Mouse (Mus musculus) layer of hippocampus, adult 2 months (tissue): ENCODE results near the gene Lingo4. TPM values are rescaled to one million over a fixed set of nuclear protein-coding genes. Genes with fewer than 3 reads are reported as not detected.

Experiments used
- DNase-seq, 2 experiments: peaks; one replicate each; pipeline ENCODE4 v3.0.0; 2022; ENCODE audit warnings: low spot score in 2 of 2
- H3K27ac ChIP-seq: fragments of 200-600 bp; 2 replicates; pipeline ENCODE4 v1.8.1; 2022
- H3K4me3 ChIP-seq: fragments of 200-600 bp; 2 replicates; pipeline ENCODE4 v1.8.1; 2022; ENCODE audit warnings: mild to moderate bottlenecking
- CTCF ChIP-seq: fragments of 200-600 bp; conservative IDR thresholded peaks from 2 replicates; pipeline ENCODE4 v1.8.1; 2022; ENCODE audit warnings: antibody characterized with exemption, mild to moderate bottlenecking, moderate library complexity
- total RNA-seq, 2 experiments: library from RNA; stranded (reverse); gene quantifications; 2 replicates each; pipeline ENCODE4 v1.2.3; 2021

The Lingo4 gene
- total RNA-seq, 2 experiments from 2014 or later = 0.79 to 0.98 TPM

DNA sequence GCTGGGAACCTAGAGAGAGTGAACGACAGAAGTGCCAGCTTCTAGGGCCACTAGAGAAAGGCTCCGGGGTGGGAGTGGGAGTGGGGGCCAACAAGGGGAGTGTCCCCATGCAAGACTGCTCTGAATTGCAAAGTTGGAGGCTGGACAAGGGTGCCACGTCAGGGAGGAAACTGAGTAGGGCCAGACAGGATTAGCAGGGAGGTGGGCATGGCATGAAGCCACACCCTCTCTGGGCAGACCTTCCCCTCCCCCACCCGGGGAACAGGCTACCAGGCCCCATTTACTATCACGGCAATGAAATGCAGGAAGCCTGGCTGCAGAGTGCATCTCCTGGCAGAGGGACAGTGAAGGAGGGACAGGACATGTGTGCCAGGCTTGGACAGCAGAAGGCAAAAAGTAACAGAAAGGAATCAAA, 24.7 kb upstream of the Lingo4 start:
- DNase-seq = no peak
- H3K27ac ChIP-seq = no peak overlapping the region
- H3K4me3 ChIP-seq = no peak overlapping the region
- no peak for TF ChIP-seq CTCF

DNA sequence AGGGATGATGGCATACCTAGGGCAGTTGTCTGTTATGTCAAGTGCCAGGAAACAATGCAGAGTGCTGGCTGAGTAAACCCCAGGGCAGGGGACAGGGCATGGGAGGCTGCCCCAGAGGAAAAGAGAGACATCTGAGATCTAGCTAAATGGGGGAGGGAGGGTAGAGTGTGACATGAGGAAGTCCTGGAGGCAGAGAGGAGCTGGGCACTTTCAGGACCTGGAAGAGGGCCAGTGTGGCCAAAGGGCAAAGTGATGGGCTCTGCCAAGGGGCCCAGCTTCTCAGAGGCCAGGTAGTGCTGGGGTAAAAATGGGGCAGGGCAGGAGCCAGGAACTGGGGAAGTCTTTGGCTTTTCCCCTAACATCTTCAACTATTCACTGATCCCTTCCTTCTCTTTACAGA, 23.7 kb upstream of the Lingo4 start:
- TF ChIP-seq CTCF = no peak
- no peak for DNase-seq
- no peak overlapping the region for H3K27ac ChIP-seq
- H3K4me3 ChIP-seq = no peak overlapping the region

DNA sequence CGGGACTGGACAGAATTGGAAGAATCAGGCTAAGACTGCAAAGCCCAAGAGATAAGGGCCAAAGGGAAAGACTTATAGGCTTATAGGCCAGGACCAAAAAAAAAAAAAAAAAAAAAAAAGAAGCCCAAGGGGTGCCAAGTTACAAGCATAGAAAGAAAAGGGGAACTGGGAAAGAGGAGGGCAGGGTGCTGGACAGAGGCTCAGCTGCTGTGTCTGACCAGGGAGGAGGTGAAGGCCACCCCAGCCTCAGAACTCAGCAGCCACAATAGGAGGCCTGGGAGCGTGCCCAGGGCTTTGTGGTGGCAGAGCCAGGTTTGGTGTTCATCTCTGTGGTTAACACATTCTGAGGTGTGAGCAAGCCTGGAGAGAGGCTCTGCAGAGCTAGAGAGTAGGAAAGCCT, 23.2 kb upstream of the Lingo4 start:
- Histone ChIP-seq H3K27ac (no peak overlapping the region), H3K4me3 (no peak overlapping the region)
- no peak for DNase-seq
- TF ChIP-seq CTCF = no peak

DNA sequence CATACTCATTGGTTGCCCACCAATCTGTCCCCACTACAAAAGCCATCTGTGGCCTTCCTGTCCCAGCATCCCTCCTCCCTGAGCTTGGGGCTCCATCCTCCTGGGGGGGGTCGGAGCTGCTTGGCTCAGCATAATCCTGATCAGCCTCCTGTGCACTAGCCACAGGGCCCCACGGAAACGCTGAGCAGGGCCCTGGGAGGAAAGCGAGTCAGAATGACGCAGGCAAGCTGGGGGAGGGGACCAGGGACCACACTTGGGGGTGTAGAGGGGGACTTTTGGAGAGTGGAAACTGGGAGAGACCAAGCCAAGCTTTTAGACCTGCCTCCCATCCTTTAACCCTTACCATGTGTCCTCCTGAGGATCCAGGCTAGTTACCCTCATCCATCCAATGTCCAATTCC, 22.5 kb upstream of the Lingo4 start:
- DNase-seq = no peak
- H3K4me3 ChIP-seq = no peak overlapping the region
- H3K27ac ChIP-seq = no peak overlapping the region
- no peak for TF ChIP-seq CTCF

DNA sequence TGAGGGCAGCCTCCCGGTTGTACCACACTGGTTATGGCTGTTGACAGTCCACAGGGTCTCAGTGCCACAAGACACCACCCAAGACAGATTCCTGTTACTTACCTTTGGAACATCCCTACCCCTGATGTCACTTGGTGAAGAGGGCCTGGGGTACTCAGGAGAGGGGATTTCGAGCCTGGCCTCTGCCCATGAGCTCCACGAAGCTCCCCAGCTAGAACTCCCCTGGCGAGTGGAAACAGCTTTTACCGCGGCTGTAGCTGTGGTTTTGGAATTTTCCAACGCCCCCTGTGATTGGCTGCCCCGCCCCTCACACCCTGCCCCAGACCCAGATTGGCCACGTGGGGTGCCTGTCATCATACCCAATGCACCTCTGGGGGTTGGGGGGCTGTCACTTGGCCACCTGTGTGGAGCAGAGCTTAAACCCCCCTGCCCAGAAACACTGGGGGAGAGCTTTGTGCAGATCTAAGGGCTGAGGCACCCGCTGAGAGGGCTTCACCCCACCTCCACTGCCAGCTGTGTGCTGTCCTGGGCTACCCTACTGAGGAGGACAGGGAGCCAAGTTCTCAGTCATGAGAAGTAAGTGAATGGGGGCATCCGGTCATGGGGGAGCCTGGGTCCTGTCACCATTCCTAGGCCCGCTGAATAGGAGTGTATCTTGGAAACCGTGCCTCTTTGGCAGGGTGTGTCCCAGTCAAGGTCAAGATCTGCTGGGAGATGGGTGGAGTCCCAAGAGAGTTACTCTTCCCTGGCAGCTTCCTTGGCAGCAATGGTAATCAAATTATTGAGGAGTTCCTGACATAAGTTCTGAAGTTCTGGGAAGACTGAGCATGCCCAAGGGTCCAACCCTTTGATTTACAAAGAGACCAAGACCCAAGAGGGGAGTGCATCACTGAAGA, 21.0 kb upstream of the Lingo4 start:
- Histone ChIP-seq H3K4me3 (no peak overlapping the region), H3K27ac (no peak overlapping the region)
- DNase-seq = no peak
- no peak for TF ChIP-seq CTCF

DNA sequence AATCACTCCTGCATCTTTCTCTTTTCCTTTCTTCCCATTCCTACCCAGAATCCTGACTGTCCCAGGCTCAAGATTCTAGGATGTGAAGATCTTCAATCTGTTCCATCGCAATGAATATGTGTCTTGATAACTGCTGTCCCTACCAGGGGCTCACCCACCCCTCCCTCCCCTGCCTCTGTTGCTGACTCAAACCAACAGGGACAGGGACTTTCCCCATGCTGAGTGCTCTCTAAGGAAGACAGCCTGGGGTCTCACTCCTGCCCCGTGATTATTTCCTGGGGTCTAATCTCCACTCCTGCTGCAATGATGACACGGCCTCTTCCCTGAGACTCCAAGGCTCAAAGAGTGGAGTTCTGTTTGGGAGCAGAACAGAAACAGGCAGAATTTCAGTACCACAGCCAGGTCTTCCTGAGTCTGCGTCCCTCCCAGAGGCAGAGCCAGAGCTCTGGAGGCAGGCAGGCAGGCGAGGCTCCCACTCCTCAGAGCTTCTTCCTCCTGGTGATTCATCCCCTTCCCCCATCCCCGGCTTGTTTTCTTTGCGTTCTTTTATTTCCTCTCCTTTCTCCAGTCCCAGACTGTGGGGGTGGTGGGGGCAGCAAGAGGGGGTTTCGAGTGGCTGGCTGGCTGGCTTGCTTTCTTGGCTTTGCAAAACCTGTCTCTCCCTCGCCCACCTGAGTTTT, 18.3 kb upstream of the Lingo4 start:
- Histone ChIP-seq H3K4me3 (no peak overlapping the region), H3K27ac (no peak overlapping the region)
- DNase-seq = no peak
- TF ChIP-seq CTCF = no peak

DNA sequence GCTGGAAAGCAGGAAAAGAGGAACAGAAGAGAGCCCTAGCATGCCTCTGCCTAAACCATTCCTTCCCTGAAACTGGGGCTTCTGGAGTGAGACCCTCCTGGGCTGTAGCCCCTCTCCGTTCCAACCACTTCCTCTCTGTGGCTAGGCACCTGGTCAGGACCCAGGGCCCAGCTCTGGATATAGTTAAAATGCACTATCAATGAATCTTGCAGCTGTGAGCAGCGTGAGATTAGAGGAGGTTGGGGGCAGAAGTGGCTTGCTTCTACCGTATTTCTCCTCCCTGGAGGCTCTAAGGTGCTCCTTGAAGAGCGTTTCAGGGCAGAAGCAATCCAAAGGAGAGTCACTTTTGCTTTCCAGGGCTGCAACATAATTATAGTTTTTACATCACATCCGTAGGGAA, 16.0 kb upstream of the Lingo4 start:
- TF ChIP-seq CTCF = no peak
- Histone ChIP-seq H3K27ac (no peak overlapping the region), H3K4me3 (no peak overlapping the region)
- no peak for DNase-seq

DNA sequence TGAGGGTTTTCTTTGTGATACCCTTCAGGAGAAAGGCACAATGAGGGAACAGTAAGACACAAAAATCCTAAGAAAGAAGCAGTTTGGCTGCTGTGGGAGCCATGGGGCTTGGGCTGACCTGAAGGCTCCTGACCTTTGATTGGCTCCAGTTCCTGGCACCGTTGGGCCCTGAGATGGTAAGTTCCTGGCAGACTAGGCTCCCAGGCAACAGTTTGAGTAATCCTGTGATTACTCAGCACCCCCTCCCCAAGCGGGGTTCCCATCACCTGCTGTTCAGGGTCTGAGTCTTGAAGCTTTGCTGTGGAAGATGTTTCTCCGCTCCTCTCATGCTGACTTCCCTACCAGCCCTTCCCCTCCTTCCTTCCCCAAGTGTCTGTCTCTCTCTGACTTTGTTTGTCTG, 14.8 kb upstream of the Lingo4 start:
- no peak for DNase-seq
- TF ChIP-seq CTCF = no peak
- Histone ChIP-seq H3K4me3 (no peak overlapping the region), H3K27ac (no peak overlapping the region)

DNA sequence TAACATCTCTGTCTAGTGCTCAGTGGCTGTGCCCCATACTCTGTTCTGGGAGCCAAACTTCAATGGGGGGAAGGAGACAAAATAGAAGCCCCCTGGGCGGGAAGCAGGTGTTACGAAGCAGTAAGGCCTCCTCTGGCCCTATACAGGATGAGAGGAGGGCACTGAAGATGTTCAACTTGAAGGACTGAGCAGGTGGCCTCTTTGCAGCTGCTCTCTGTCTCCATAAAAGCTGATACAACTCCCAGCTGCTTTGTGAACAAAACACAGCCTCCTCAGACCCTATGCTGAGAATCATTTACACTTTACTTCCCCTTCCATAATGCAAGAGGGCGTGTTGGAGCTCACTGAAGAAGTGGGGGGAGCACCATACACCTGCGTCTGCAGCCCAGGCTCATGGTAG, 11.6 kb upstream of the Lingo4 start:
- TF ChIP-seq CTCF = no peak
- Histone ChIP-seq H3K4me3 (no peak overlapping the region), H3K27ac (no peak overlapping the region)
- no peak for DNase-seq

DNA sequence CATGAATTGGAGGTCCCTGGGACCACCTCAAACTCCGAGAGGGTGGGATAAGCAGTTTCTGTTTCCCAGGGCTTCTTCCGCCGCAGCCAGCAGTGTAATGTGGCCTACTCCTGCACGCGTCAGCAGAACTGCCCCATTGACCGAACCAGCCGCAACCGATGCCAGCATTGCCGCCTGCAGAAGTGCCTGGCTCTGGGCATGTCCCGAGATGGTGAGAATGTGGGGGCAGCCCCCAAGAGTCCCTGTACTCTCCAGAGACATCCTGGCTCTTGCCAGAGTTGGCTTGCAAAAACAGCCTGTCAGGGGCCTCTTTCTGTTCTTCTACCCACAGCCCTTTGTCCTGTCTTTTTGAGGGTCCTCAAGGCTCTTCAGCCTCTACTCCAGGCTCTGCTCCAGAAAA, 10.9 kb upstream of the Lingo4 start:
- DNase-seq = no peak
- no peak for TF ChIP-seq CTCF

DNA sequence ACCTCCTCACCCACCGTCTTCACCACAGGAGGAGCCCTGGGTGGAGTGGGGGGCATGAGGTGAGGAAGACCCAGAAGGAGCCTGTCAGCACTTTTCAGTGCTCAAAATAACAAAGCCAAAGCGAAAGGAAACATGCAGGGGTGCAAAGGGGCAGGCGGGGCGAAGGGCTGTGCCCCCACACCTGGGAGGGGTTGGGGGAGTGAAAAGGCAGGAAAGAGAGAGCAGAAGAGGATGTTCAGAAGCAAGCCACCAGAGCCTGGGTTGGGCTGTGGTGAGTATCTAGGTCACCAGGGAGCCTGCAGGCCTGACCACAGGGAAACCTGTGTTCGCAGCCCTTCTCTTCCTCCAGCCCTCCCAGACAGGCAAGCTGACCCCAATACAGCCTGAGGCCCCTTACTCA, 10.3 kb upstream of the Lingo4 start:
- H3K27ac ChIP-seq = no peak overlapping the region
- H3K4me3 ChIP-seq = no peak overlapping the region
- no peak for TF ChIP-seq CTCF
- DNase-seq = no peak

More for the DNA sequence above, 10.9 kb upstream of the Lingo4 start:
- Histone ChIP-seq H3K4me3 (no peak overlapping the region), H3K27ac (no peak overlapping the region)

DNA sequence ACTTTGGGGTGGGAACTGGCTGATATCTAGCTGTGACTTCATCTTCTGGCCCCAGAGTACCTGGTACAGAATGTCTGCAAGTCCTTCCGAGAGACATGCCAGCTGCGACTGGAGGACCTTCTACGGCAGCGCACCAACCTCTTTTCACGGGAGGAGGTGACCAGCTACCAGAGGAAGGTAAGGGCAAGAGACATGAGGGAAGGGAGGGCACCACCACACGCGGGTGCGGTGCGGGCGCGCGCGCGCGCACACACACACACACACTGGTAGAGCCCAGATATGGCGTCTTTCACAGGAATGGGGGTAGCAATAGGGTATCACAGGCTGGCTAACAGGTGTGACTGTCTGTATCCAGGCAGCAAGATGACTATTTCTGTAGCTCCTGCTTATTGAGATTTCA, 8.9 kb upstream of the Lingo4 start:
- Histone ChIP-seq H3K27ac (no peak overlapping the region), H3K4me3 (no peak overlapping the region)
- TF ChIP-seq CTCF = no peak
- no peak for DNase-seq

DNA sequence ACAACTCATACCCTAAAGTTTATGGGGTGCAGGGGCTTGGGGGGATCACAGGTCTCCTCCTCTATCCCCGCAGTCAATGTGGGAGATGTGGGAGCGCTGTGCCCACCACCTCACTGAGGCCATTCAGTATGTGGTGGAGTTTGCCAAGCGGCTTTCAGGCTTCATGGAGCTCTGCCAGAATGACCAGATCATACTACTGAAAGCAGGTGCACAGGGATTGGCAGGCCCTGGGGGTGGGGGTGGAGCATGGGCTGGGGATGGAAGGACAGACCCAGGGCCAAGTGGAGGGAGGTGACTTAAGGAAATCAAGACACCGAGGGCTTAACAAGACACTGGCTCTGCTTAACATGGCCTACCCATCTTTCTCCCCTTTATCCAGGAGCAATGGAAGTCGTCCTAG, 7.3 kb upstream of the Lingo4 start:
- no peak for DNase-seq
- no peak for TF ChIP-seq CTCF
- H3K4me3 ChIP-seq = no peak overlapping the region
- H3K27ac ChIP-seq = no peak overlapping the region

DNA sequence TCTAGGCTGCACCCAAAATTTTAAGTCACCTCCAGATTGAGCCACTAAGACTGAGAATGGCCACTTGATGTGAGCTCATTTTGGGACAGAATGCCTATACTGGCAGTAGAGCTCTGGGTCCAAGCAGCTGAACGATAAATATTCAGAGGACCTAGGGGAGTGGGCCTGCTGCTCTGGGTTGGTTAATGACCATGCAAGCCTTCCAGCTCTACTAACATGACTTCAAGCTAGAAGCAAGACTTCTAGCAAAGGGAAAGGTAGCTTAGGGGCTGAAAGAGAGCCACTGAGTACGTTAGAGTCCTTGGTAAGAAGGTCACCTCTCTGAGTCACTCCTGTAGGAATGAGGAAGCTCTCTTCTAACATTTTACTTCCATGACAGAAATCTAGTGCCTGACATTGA, 6.2 kb upstream of the Lingo4 start:
- no peak for TF ChIP-seq CTCF
- DNase-seq = no peak
- Histone ChIP-seq H3K27ac (no peak overlapping the region), H3K4me3 (no peak overlapping the region)
